Mouse (Mus musculus) intestine, postnatal 0 days (tissue): Measurements from ENCODE around the gene Oprl1. TPM values are rescaled to one million over a fixed set of nuclear protein-coding genes. Genes with fewer than 3 reads are reported as not detected.

Experiments used
- ATAC-seq: fragments of 200-750 bp; cut with Nextera tagmentation; 2 replicates; pipeline ENCODE4 v1.8.0; 2017; ENCODE audit warnings: mild to moderate bottlenecking, moderate TSS enrichment, moderate library complexity
- H3K27ac ChIP-seq: fragments of 300-500 bp; sonication (generic); 2 replicates; pipeline ENCODE4 v1.5.1; 2014; ENCODE audit warnings: mild to moderate bottlenecking, low read depth, low read length, moderate library complexity
- H3K27me3 ChIP-seq: fragments of 300-500 bp; sonication (generic); replicated peaks from 2 replicates; pipeline ENCODE4 v1.6.1; 2014; ENCODE audit warnings: low read length, mixed read lengths; ENCODE audit not compliant: control insufficient read depth, insufficient read depth
- H3K36me3 ChIP-seq: fragments of 300-500 bp; sonication (generic); 2 replicates; pipeline ENCODE4 v1.6.1; 2014; ENCODE audit warnings: mild to moderate bottlenecking, moderate library complexity; ENCODE audit not compliant: control insufficient read depth, insufficient read depth
- H3K4me1 ChIP-seq: fragments of 300-500 bp; sonication (generic); replicated peaks from 2 replicates; pipeline ENCODE4 v1.6.1; 2014; ENCODE audit warnings: antibody characterized with exemption, low read length, mixed read lengths; ENCODE audit not compliant: control insufficient read depth, insufficient read depth
- H3K4me2 ChIP-seq: fragments of 300-500 bp; sonication (generic); replicated peaks from 2 replicates; pipeline ENCODE4 v1.6.1; 2014; ENCODE audit warnings: low read depth, mild to moderate bottlenecking, moderate library complexity
- H3K4me3 ChIP-seq: fragments of 300-500 bp; sonication (generic); 2 replicates; pipeline ENCODE4 v1.5.1; 2014; ENCODE audit warnings: low read depth, low read length
- H3K9ac ChIP-seq: fragments of 300-500 bp; sonication (generic); 2 replicates; pipeline ENCODE4 v1.6.1; 2014; ENCODE audit warnings: mild to moderate bottlenecking, low read depth, low read length
- H3K9me3 ChIP-seq: fragments of 300-500 bp; sonication (generic); 2 replicates; pipeline ENCODE4 v1.6.1; 2016; ENCODE audit warnings: mixed run types; ENCODE audit not compliant: control insufficient read depth
- CTCF ChIP-seq: sonication (generic); IDR thresholded peaks from 2 replicates; pipeline ENCODE4 v1.5.1; 2016; ENCODE audit warnings: low read depth, mild to moderate bottlenecking, control low read depth, antibody characterized with exemption, moderate library complexity
- WGBS: fragments of 180-500 bp; shearing (Covaris S2); extraction: QIAGEN DNeasy Blood & Tissue Kit; methylation state at CpG from one replicate; pipeline ENCODE4 v1.1.7; 2014; 5-methylcytosine and 5-hydroxymethylcytosine counted together
- polyA plus RNA-seq: library from polyadenylated mRNA; unstranded; fragments of >200 nt; fragmentation: Nextera tagmentation; extraction: Ambion mirVana; gene quantifications from 2 replicates; pipeline ENCODE4 v1.2.1, GENCODE M21; 2015

Gene Oprl1
- polyA plus RNA-seq, 1 experiment from 2014 or later, result 0.64 TPM

- Histone ChIP-seq H3K27ac (no peak overlapping the region), H3K4me3 (no peak overlapping the region), H3K9me3 (no peaks in the 10 kb centered on the region), H3K36me3 (no peaks in the 10 kb centered on the region; the same call in 1 of the 2 replicates), H3K9ac (no peak overlapping the region), H3K4me1 (no peaks in the 10 kb centered on the region), H3K4me2 (no peak overlapping the region), H3K27me3 (peaks cover 68% of the 10 kb centered on the region)
- no peak for TF ChIP-seq CTCF
- 72% methylated on average over 4 of the region's 4 CpGs for WGBS
- ATAC-seq, result no peak
Measured at GRCm38 (mm10) chr2:181674934-181675333, 39.9 kb upstream of the Oprl1 start.

- Histone ChIP-seq H3K36me3 (no peaks in the 10 kb centered on the region; the same call in 1 of the 2 replicates), H3K4me2 (no peak overlapping the region; the same call in 1 of the 2 replicates), H3K9ac (no peak overlapping the region), H3K4me1 (0 out of 2 replicates have a peak, but pooled peaks cover under 1% of the 10 kb centered on the region), H3K27me3 (peaks cover 63% of the 10 kb centered on the region), H3K27ac (0 out of 2 replicates have a peak overlapping the region, but pooled peaks have one; percentile 8), H3K9me3 (no peaks in the 10 kb centered on the region), H3K4me3 (0 out of 2 replicates have a peak overlapping the region, but pooled peaks have one; percentile 5)
- no peak for TF ChIP-seq CTCF
- 6% methylated on average over 14 of the region's 14 CpGs for WGBS
- no peak for ATAC-seq
Measured at GRCm38 (mm10) chr2:181675454-181675853, 39.4 kb upstream of the Oprl1 start.

GRCm38 (mm10) chr2:181676424-181676823, 38.4 kb upstream of the Oprl1 start:
- Histone ChIP-seq H3K36me3 (no peaks in the 10 kb centered on the region; the same call in 1 of the 2 replicates), H3K27me3 (peaks cover 53% of the 10 kb centered on the region), H3K4me3 (no peak overlapping the region), H3K4me1 (0 out of 2 replicates have a peak, but pooled peaks cover 6% of the 10 kb centered on the region), H3K9me3 (no peaks in the 10 kb centered on the region), H3K27ac (peak overlapping the region; percentile 28; the same call in 1 of the 2 replicates), H3K9ac (no peak overlapping the region), H3K4me2 (no peak overlapping the region)
- WGBS, result 73% methylated on average over 2 of the region's 2 CpGs
- TF ChIP-seq CTCF, result peak; percentile 36; the same call in 1 of the 2 replicates
- no peak for ATAC-seq

GRCm38 (mm10) chr2:181677096-181677754, 37.6 kb upstream of the Oprl1 start:
- peak; percentile 23 for TF ChIP-seq CTCF
- no peaks in the 10 kb centered on the region; the same call in 1 of the 2 replicates for H3K36me3 ChIP-seq
- no peak overlapping the region; the same call in 1 of the 2 replicates for H3K27ac ChIP-seq
- no peak for ATAC-seq
- no peak overlapping the region for H3K9ac ChIP-seq
- H3K4me2 ChIP-seq, result no peak overlapping the region
- no peaks in the 10 kb centered on the region for H3K9me3 ChIP-seq
- peaks cover 45% of the 10 kb centered on the region for H3K27me3 ChIP-seq
- 76% methylated on average over 5 of the region's 5 CpGs for WGBS
- no peak overlapping the region for H3K4me3 ChIP-seq
- H3K4me1 ChIP-seq, result 0 out of 2 replicates have a peak, but pooled peaks cover 6% of the 10 kb centered on the region

GRCm38 (mm10) chr2:181677755-181678098, 37.1 kb upstream of the Oprl1 start:
- Histone ChIP-seq H3K36me3 (no peaks in the 10 kb centered on the region), H3K27ac (no peak overlapping the region), H3K27me3 (peaks cover 40% of the 10 kb centered on the region), H3K4me3 (no peak overlapping the region), H3K4me1 (0 out of 2 replicates have a peak, but pooled peaks cover 6% of the 10 kb centered on the region), H3K9ac (no peak overlapping the region), H3K9me3 (no peaks in the 10 kb centered on the region), H3K4me2 (no peak overlapping the region)
- 56% methylated on average over 3 of the region's 3 CpGs for WGBS
- no peak for TF ChIP-seq CTCF
- no peak for ATAC-seq

- Histone ChIP-seq H3K27ac (no peak overlapping the region), H3K4me1 (0 out of 2 replicates have a peak, but pooled peaks cover 6% of the 10 kb centered on the region), H3K4me3 (no peak overlapping the region), H3K9ac (no peak overlapping the region), H3K36me3 (no peaks in the 10 kb centered on the region), H3K9me3 (no peaks in the 10 kb centered on the region), H3K4me2 (no peak overlapping the region), H3K27me3 (peaks cover 31% of the 10 kb centered on the region)
- 48% methylated on average over 1 of the region's 1 CpGs for WGBS
- ATAC-seq, result peak; percentile 79
- peak; percentile 99 for TF ChIP-seq CTCF
Measured at GRCm38 (mm10) chr2:181678780-181679179, 36.0 kb upstream of the Oprl1 start.
